Mouse (Mus musculus) limb, embryonic 13.5 days (tissue): Measurements from ENCODE around the gene Cbx1. TPM values are rescaled to one million over a fixed set of nuclear protein-coding genes. Genes with fewer than 3 reads are reported as not detected.
"Not testable (repeated sequence)": the region's sequence is repeated elsewhere in the genome, so short reads cannot be mapped to it uniquely, and the experiment has no call there.

Experiments
- ATAC-seq: fragments of 200-750 bp; cut with Nextera tagmentation; 2 replicates; pipeline ENCODE4 v1.8.0; 2017; ENCODE audit warnings: low read depth, moderate number of reproducible peaks, moderate TSS enrichment; ENCODE audit not compliant: low FRiP score
- H3K27ac ChIP-seq: fragments of 300-500 bp; sonication (generic); 2 replicates; pipeline ENCODE4 v1.5.1; 2015; ENCODE audit warnings: inconsistent platforms, mild to moderate bottlenecking, moderate library complexity
- H3K27me3 ChIP-seq: fragments of 300-500 bp; sonication (generic); 2 replicates; pipeline ENCODE4 v1.6.1; 2015; ENCODE audit warnings: mild to moderate bottlenecking, inconsistent platforms
- H3K36me3 ChIP-seq: fragments of 300-500 bp; sonication (generic); 2 replicates; pipeline ENCODE4 v1.6.1; 2015; ENCODE audit warnings: inconsistent platforms, mild to moderate bottlenecking, moderate library complexity
- H3K4me1 ChIP-seq: fragments of 300-500 bp; sonication (generic); 2 replicates; pipeline ENCODE4 v1.6.1; 2015; ENCODE audit warnings: inconsistent platforms
- H3K4me2 ChIP-seq: fragments of 300-500 bp; sonication (generic); replicated peaks from 2 replicates; pipeline ENCODE4 v1.6.1; 2015; ENCODE audit warnings: inconsistent platforms, mild to moderate bottlenecking, moderate library complexity
- H3K4me3 ChIP-seq: fragments of 300-500 bp; sonication (generic); 2 replicates; pipeline ENCODE4 v1.5.1; 2015; ENCODE audit warnings: moderate library complexity, mild to moderate bottlenecking, inconsistent platforms
- H3K9ac ChIP-seq: fragments of 300-500 bp; sonication (generic); 2 replicates; pipeline ENCODE4 v1.6.1; 2015; ENCODE audit warnings: mild to moderate bottlenecking, inconsistent platforms
- H3K9me3 ChIP-seq: fragments of 300-500 bp; sonication (generic); 2 replicates; pipeline ENCODE4 v1.6.1; 2016; ENCODE audit warnings: inconsistent platforms
- WGBS: fragments of 180-500 bp; shearing (Covaris S2); methylation state at CpG from one replicate; pipeline ENCODE4 v1.1.7; 2015; 5-methylcytosine and 5-hydroxymethylcytosine counted together
- polyA plus RNA-seq: library from polyadenylated mRNA; unstranded; fragments of >200 nt; fragmentation: Nextera tagmentation; extraction: Ambion mirVana; gene quantifications from 2 replicates; pipeline ENCODE4 v1.2.1, GENCODE M21; 2015

Gene Cbx1
- polyA plus RNA-seq, 1 experiment from 2014 or later = 158 TPM

DNA sequence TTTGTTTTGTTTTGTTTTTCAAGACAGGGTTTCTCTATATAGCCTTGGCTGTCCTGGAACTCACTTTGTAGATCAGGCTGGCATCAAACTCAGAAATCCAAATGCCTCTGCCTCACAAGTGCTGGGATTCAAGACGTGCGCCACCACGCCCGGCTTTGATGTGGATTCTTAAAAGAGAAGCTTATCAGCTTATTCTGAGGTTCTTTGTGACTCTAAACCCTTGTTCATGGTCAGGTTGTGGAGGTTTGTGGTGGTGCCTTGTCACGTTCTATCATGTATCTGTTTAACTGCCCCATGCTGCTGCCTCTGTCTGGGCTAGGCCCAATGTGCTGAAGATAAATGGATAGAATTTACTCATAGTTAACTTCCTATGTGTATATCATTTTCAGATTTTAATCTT lies 16.7 kb downstream of the Cbx1 start:
- Histone ChIP-seq H3K4me1 (no peaks in the 10 kb centered on the region), H3K27ac (no peak overlapping the region), H3K9me3 (no peaks in the 10 kb centered on the region), H3K36me3 (peaks cover 93% of the 10 kb centered on the region), H3K4me3 (no peak overlapping the region), H3K27me3 (no peaks in the 10 kb centered on the region), H3K9ac (no peak overlapping the region), H3K4me2 (no peak overlapping the region)
- 93% methylated on average over 5 of the region's 5 CpGs for WGBS
- no peak for ATAC-seq

DNA sequence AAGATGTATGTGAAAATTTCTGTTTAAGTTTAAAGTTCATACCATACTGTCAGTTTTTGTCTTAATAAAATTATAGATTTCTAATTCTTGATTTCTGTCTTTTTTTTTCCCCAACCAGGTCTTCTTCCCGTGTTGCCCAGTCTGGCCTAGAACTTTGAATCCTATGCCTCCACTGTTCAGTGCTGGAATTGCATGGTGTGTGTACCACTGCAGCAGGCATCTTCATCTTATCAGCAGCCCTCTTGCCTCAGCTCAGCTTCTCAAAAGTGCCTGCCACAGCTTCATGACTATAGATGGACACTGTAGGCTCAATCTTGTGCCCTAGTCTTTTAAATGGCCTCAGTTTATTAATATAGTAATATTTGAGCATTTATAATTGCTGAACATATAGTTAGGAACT lies 19.1 kb downstream of the Cbx1 start:
- ATAC-seq = no peak
- Histone ChIP-seq H3K9ac (no peak overlapping the region), H3K36me3 (peaks cover 94% of the 10 kb centered on the region), H3K4me3 (no peak overlapping the region), H3K27ac (no peak overlapping the region), H3K4me2 (no peak overlapping the region), H3K9me3 (no peaks in the 10 kb centered on the region), H3K4me1 (no peaks in the 10 kb centered on the region), H3K27me3 (no peaks in the 10 kb centered on the region)
- 67% methylated on average over 1 of the region's 1 CpGs for WGBS

- no peak for ATAC-seq
- Histone ChIP-seq H3K4me2 (no peak overlapping the region), H3K9ac (no peak overlapping the region), H3K4me1 (no peaks in the 10 kb centered on the region), H3K9me3 (no peaks in the 10 kb centered on the region), H3K4me3 (no peak overlapping the region), H3K27me3 (no peaks in the 10 kb centered on the region), H3K36me3 (peaks cover 93% of the 10 kb centered on the region), H3K27ac (no peak overlapping the region)
- 92% methylated on average over 6 of the region's 6 CpGs for WGBS
Measured at GRCm38 (mm10) chr11:96809562-96810235, 20.8 kb downstream of the Cbx1 start.

DNA sequence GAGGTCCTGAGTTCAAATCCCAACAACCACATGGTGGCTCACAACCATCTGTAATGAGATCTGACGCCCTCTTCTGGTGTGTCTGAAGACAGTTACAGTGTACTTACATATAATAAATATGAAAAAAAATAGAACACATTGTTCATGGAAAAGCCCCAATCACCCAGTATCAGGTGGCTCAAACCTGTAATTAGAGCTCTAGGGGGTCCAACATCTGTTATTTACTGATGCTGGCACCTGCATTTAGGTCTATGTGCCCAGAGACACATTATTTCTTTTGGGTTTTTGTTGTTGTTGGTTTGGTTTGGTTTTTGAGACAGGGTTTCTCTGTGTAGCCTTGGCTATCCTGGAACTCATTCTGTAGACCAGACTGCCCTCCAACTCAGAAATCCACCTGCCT lies 22.3 kb downstream of the Cbx1 start:
- H3K4me2 ChIP-seq, H3K27me3 ChIP-seq, H3K9me3 ChIP-seq, H3K9ac ChIP-seq, H3K27ac ChIP-seq, H3K4me1 ChIP-seq, H3K4me3 ChIP-seq, ATAC-seq: not testable (repeated sequence)
- WGBS = 82% methylated on average over 1 of the region's 1 CpGs
- H3K36me3 ChIP-seq = peaks cover 91% of the 10 kb centered on the region

GRCm38 (mm10) chr11:96813455-96813854 lies 24.5 kb downstream of the Cbx1 start:
- 79% methylated on average over 4 of the region's 4 CpGs for WGBS
- H3K27me3 ChIP-seq = no peaks in the 10 kb centered on the region
- peaks cover 97% of the 10 kb centered on the region for H3K36me3 ChIP-seq
- no peak overlapping the region for H3K4me2 ChIP-seq
- no peak overlapping the region for H3K9ac ChIP-seq
- no peaks in the 10 kb centered on the region for H3K9me3 ChIP-seq
- no peaks in the 10 kb centered on the region for H3K4me1 ChIP-seq
- H3K27ac ChIP-seq = no peak overlapping the region
- no peak overlapping the region for H3K4me3 ChIP-seq
- no peak for ATAC-seq

- Histone ChIP-seq H3K4me2 (no peak overlapping the region), H3K4me1 (no peaks in the 10 kb centered on the region), H3K27me3 (no peaks in the 10 kb centered on the region), H3K36me3 (peaks cover 97% of the 10 kb centered on the region), H3K4me3 (no peak overlapping the region), H3K27ac (no peak overlapping the region), H3K9me3 (no peaks in the 10 kb centered on the region), H3K9ac (no peak overlapping the region)
- ATAC-seq = no peak
- 88% methylated on average over 5 of the region's 5 CpGs for WGBS
Measured at GRCm38 (mm10) chr11:96813920-96814319, 25.0 kb downstream of the Cbx1 start.

DNA sequence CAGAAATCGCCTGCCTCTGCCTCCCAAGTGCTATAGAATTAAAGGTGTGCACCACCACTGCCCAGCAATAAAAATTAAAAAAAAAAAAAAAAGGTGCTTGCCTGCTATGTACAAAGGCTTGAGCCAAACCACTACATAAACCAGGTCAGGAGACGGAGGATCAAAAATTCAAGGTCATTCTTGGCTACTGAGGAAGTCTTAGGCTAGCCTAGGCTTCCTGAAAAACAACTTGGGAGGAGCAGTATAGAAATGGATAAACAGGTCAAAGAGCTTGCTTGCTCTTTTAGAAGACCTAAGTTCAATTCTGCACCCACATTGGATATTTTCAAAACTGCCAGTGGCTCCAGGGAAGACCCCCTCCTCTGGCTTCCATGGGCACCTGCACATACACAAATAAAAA lies 25.5 kb downstream of the Cbx1 start:
- Histone ChIP-seq H3K36me3 (peaks cover 97% of the 10 kb centered on the region), H3K4me3 (no peak overlapping the region), H3K27ac (no peak overlapping the region), H3K4me2 (no peak overlapping the region), H3K9ac (no peak overlapping the region), H3K4me1 (no peaks in the 10 kb centered on the region), H3K27me3 (no peaks in the 10 kb centered on the region), H3K9me3 (no peaks in the 10 kb centered on the region)
- no peak for ATAC-seq
- WGBS = 89% methylated on average over 2 of the region's 2 CpGs

GRCm38 (mm10) chr11:96815895-96816294 lies 27.0 kb downstream of the Cbx1 start:
- no peak overlapping the region for H3K9ac ChIP-seq
- no peak for ATAC-seq
- H3K27me3 ChIP-seq = no peaks in the 10 kb centered on the region
- H3K4me2 ChIP-seq = no peak overlapping the region
- 93% methylated on average over 2 of the region's 2 CpGs for WGBS
- no peak overlapping the region for H3K4me3 ChIP-seq
- no peak overlapping the region for H3K27ac ChIP-seq
- no peaks in the 10 kb centered on the region for H3K9me3 ChIP-seq
- H3K4me1 ChIP-seq = no peaks in the 10 kb centered on the region
- peaks cover 97% of the 10 kb centered on the region for H3K36me3 ChIP-seq

- Histone ChIP-seq H3K36me3 (peaks cover 97% of the 10 kb centered on the region), H3K4me3 (no peak overlapping the region), H3K4me1 (no peaks in the 10 kb centered on the region), H3K9ac (no peak overlapping the region), H3K27me3 (no peaks in the 10 kb centered on the region), H3K9me3 (no peaks in the 10 kb centered on the region), H3K4me2 (no peak overlapping the region), H3K27ac (no peak overlapping the region)
- no peak for ATAC-seq
- WGBS = 83% methylated on average over 1 of the region's 1 CpGs
Measured at GRCm38 (mm10) chr11:96816494-96816893, 27.6 kb downstream of the Cbx1 start.

- Histone ChIP-seq H3K4me2 (no peak overlapping the region), H3K9me3 (no peaks in the 10 kb centered on the region), H3K36me3 (peaks cover 97% of the 10 kb centered on the region), H3K27ac (no peak overlapping the region), H3K4me3 (no peak overlapping the region), H3K4me1 (no peaks in the 10 kb centered on the region), H3K27me3 (no peaks in the 10 kb centered on the region), H3K9ac (no peak overlapping the region)
- ATAC-seq = no peak
- WGBS = 92% methylated on average over 5 of the region's 5 CpGs
Measured at GRCm38 (mm10) chr11:96816979-96817378, 28.1 kb downstream of the Cbx1 start.

- 81% methylated on average over 8 of the region's 8 CpGs for WGBS
- peaks cover 94% of the 10 kb centered on the region for H3K36me3 ChIP-seq
Measured at GRCm38 (mm10) chr11:96818128-96818710, 29.3 kb downstream of the Cbx1 start.

DNA sequence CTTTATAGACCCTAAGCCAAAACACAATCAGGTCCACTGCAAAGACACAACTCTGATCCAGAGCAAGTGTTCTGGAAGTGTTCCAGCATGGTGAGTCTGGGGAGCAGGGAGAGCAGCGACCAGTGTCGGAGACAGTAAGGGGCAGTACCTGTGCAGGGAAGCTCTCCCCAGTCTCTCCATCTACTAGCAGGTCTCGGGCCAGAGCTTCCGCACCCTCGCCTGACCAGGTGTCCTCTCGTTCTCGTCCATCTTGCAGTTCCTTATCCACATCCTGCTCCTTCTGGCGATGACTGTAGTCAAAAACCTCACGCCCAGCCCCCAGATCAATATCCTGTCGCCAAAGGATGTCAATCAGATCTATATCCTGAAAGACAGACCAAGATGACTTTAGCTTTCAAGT lies 33.0 kb downstream of the Cbx1 start:
- Histone ChIP-seq H3K27me3 (no peaks in the 10 kb centered on the region), H3K36me3 (peaks cover 68% of the 10 kb centered on the region), H3K4me1 (peaks cover 42% of the 10 kb centered on the region), H3K9ac (no peak overlapping the region), H3K9me3 (no peaks in the 10 kb centered on the region), H3K27ac (no peak overlapping the region), H3K4me2 (no peak overlapping the region), H3K4me3 (no peak overlapping the region)
- 96% methylated on average over 10 of the region's 10 CpGs for WGBS
- ATAC-seq = no peak

More at GRCm38 (mm10) chr11:96818128-96818710, 29.3 kb downstream of the Cbx1 start:
- no peaks in the 10 kb centered on the region for H3K9me3 ChIP-seq
- no peaks in the 10 kb centered on the region for H3K27me3 ChIP-seq
- ATAC-seq = no peak
- no peak overlapping the region for H3K4me3 ChIP-seq
- H3K9ac ChIP-seq = no peak overlapping the region
- no peak overlapping the region for H3K27ac ChIP-seq
- H3K4me2 ChIP-seq = no peak overlapping the region
- H3K4me1 ChIP-seq = peaks cover 8% of the 10 kb centered on the region
